21 mouse cellular contexts compared by ENCODE assay signal in genomic region chr10:39379721-39380370, GRCm38 (mm10). TPM values are rescaled to one million over a fixed set of nuclear protein-coding genes. Genes with fewer than 3 reads are reported as not detected.
DNase-seq lines count a peak whose midpoint lies in the region; ATAC-seq and TF ChIP-seq lines count a peak whose summit lies in the region.
"Had no signal": no experiment of that assay in that cellular context is flagged by ENCODE, and none has a peak within 500 bp of the region (broad histone marks: within the 10 kb centered on the region; RNA-seq: fewer than 3 reads in every experiment).

No protein-coding gene starts in this region.

- no peak overlapping the region for H3K4me3 ChIP-seq in forebrain, embryonic 14.5 days (ENCODE audit: low read depth, low read length)
- no peak overlapping the region for H3K4me3 ChIP-seq in forebrain, embryonic 11.5 days (ENCODE audit: low read depth, low read length)
- H3K4me3 ChIP-seq in limb, embryonic 14.5 days (replicated peaks; ENCODE audit: low read length): no peak overlapping the region
- no peak overlapping the region for H3K4me3 ChIP-seq in limb, embryonic 10.5 days
- no peak overlapping the region for H3K4me3 ChIP-seq in liver, embryonic 11.5 days (ENCODE audit: low read depth, low read length)
- H3K4me3 ChIP-seq in midbrain, embryonic 13.5 days (replicated peaks): no peak overlapping the region
- H3K4me3 ChIP-seq: heart, embryonic 12.5 days; neural tube, embryonic 12.5 days had no signal

- no peak overlapping the region for H3K4me2 ChIP-seq in forebrain, embryonic 14.5 days (ENCODE audit: low read length)
- no peak overlapping the region for H3K4me2 ChIP-seq in forebrain, embryonic 11.5 days (ENCODE audit: low read depth, low read length, severe bottlenecking)
- H3K4me2 ChIP-seq in limb, embryonic 14.5 days (replicated peaks; ENCODE audit: low read depth, low read length, severe bottlenecking): no peak overlapping the region
- H3K4me2 ChIP-seq in liver, embryonic 11.5 days: no peak overlapping the region
- H3K4me2 ChIP-seq in midbrain, embryonic 13.5 days (replicated peaks): no peak overlapping the region
- H3K4me2 ChIP-seq: heart, embryonic 12.5 days; neural tube, embryonic 12.5 days had no signal

- no peaks in the 10 kb centered on the region for H3K36me3 ChIP-seq in forebrain, embryonic 14.5 days (ENCODE audit: control insufficient read depth, insufficient read depth, low read length)
- H3K36me3 ChIP-seq in forebrain, embryonic 11.5 days (ENCODE audit: control insufficient read depth, insufficient read depth, low read length): no peaks in the 10 kb centered on the region
- H3K36me3 ChIP-seq in limb, embryonic 14.5 days (ENCODE audit: control insufficient read depth, insufficient read depth, low read length): no peaks in the 10 kb centered on the region
- no peaks in the 10 kb centered on the region for H3K36me3 ChIP-seq in limb, embryonic 10.5 days
- no peaks in the 10 kb centered on the region for H3K36me3 ChIP-seq in liver, embryonic 11.5 days (ENCODE audit: control insufficient read depth, insufficient read depth, low read length)
- peaks cover 4% of the 10 kb centered on the region; the same call in 1 of the 2 replicates for H3K36me3 ChIP-seq in midbrain, embryonic 13.5 days
- H3K36me3 ChIP-seq: heart, embryonic 12.5 days had no signal

- no peak overlapping the region for H3K27ac ChIP-seq in forebrain, embryonic 14.5 days (ENCODE audit: low read depth, low read length)
- no peak overlapping the region for H3K27ac ChIP-seq in forebrain, embryonic 11.5 days (ENCODE audit: low read depth, low read length)
- no peak overlapping the region for H3K27ac ChIP-seq in limb, embryonic 14.5 days (replicated peaks; ENCODE audit: low read depth, low read length)
- no peak overlapping the region for H3K27ac ChIP-seq in limb, embryonic 10.5 days
- no peak overlapping the region for H3K27ac ChIP-seq in liver, embryonic 11.5 days (ENCODE audit: low read depth, low read length)
- H3K27ac ChIP-seq in midbrain, embryonic 13.5 days: no peak overlapping the region
- H3K27ac ChIP-seq: neural tube, embryonic 12.5 days had no signal

- TF ChIP-seq POLR2A in limb, embryonic 14.5 days (IDR thresholded peaks at IDR 0.05; ENCODE audit: borderline replicate concordance, extremely low read depth, insufficient read depth, insufficient read length): no peak

- peak; percentile 27 for DNase-seq in forebrain, embryonic 14.5 days (ENCODE audit: low spot score)
- no peak for DNase-seq in forebrain, embryonic 11.5 days (ENCODE audit: low spot score)
- DNase-seq in limb, embryonic 14.5 days (ENCODE audit: low spot score): no peak
- no peak for DNase-seq in limb, embryonic 10.5 days (ENCODE audit: low spot score)
- DNase-seq in liver, embryonic 11.5 days (ENCODE audit: low spot score): no peak
- no peak for DNase-seq in right cerebral cortex, postnatal 10 days (ENCODE audit: low spot score in 2 of 2)
- DNase-seq in thymus, postnatal 10 days (ENCODE audit: low spot score in 2 of 2): no peak
- DNase-seq: adrenal gland, postnatal 10 days; B cell, adult 2 months; cerebellum, adult 8-10 months; gastrocnemius, postnatal 25 days; kidney, adult 8-10 months; kidney, postnatal 36 days; lung, adult 2 months; lung, postnatal 4 days; right cerebral cortex, postnatal 25 days; thymus, postnatal 25 days had no signal

- no peak overlapping the region for H3K9ac ChIP-seq in forebrain, embryonic 14.5 days (ENCODE audit: low read length)
- H3K9ac ChIP-seq in forebrain, embryonic 11.5 days (ENCODE audit: low read length): no peak overlapping the region
- no peak overlapping the region for H3K9ac ChIP-seq in limb, embryonic 14.5 days (ENCODE audit: low read depth, low read length, severe bottlenecking)
- no peak overlapping the region for H3K9ac ChIP-seq in liver, embryonic 11.5 days (ENCODE audit: low read depth, low read length)
- no peak overlapping the region for H3K9ac ChIP-seq in midbrain, embryonic 13.5 days (replicated peaks)
- H3K9ac ChIP-seq: heart, embryonic 12.5 days; neural tube, embryonic 12.5 days had no signal

- H3K4me1 ChIP-seq in forebrain, embryonic 14.5 days (ENCODE audit: control insufficient read depth, insufficient read depth, low read length): peaks cover 13% of the 10 kb centered on the region
- H3K4me1 ChIP-seq in forebrain, embryonic 11.5 days (replicated peaks; ENCODE audit: control insufficient read depth, insufficient read depth, low read length): peaks cover 2% of the 10 kb centered on the region; the same call in 1 of the 2 replicates
- H3K4me1 ChIP-seq in limb, embryonic 14.5 days (ENCODE audit: control insufficient read depth, insufficient read depth, low read length): peaks cover 5% of the 10 kb centered on the region; the same call in 1 of the 2 replicates
- H3K4me1 ChIP-seq in limb, embryonic 10.5 days: peaks cover 35% of the 10 kb centered on the region
- peaks cover 30% of the 10 kb centered on the region for H3K4me1 ChIP-seq in liver, embryonic 11.5 days (replicated peaks; ENCODE audit: control insufficient read depth, insufficient read depth, low read length)
- peaks cover 80% of the 10 kb centered on the region for H3K4me1 ChIP-seq in midbrain, embryonic 13.5 days (replicated peaks)

- 38% methylated on average over 5 of the region's 5 CpGs for WGBS in forebrain, embryonic 14.5 days
- WGBS in forebrain, embryonic 11.5 days: 52% methylated on average over 5 of the region's 5 CpGs
- 60% methylated on average over 5 of the region's 5 CpGs for WGBS in limb, embryonic 14.5 days
- 69% methylated on average over 5 of the region's 5 CpGs for WGBS in limb, embryonic 10.5 days
- WGBS in liver, embryonic 11.5 days: 71% methylated on average over 5 of the region's 5 CpGs
- WGBS in midbrain, embryonic 13.5 days: 37% methylated on average over 5 of the region's 5 CpGs

- 0 out of 2 replicates have a peak, but pooled peaks have one; percentile 41 for ATAC-seq in forebrain, embryonic 14.5 days
- no peak for ATAC-seq in forebrain, embryonic 11.5 days (replicated peaks; ENCODE audit: low FRiP score)
- peak; percentile 57; the same call in 1 of the 2 replicates for ATAC-seq in limb, embryonic 14.5 days (ENCODE audit: low FRiP score, low read depth)
- ATAC-seq in liver, embryonic 11.5 days (replicated peaks; ENCODE audit: low FRiP score): peak; percentile 38
- ATAC-seq in midbrain, embryonic 13.5 days: peak; percentile 57; the same call in 1 of the 2 replicates
- ATAC-seq: inflammation-experienced regulatory T-cells, adult 6 months had no signal

- H3K9me3 ChIP-seq in forebrain, embryonic 14.5 days (replicated peaks; ENCODE audit: control insufficient read depth, low read length): no peaks in the 10 kb centered on the region
- no peaks in the 10 kb centered on the region for H3K9me3 ChIP-seq in forebrain, embryonic 11.5 days (ENCODE audit: control insufficient read depth, low read length)
- H3K9me3 ChIP-seq in limb, embryonic 14.5 days (ENCODE audit: control insufficient read depth, low read length): no peaks in the 10 kb centered on the region
- no peaks in the 10 kb centered on the region for H3K9me3 ChIP-seq in limb, embryonic 10.5 days (replicated peaks)
- no peaks in the 10 kb centered on the region for H3K9me3 ChIP-seq in liver, embryonic 11.5 days (ENCODE audit: control insufficient read depth, low read length)
- H3K9me3 ChIP-seq in midbrain, embryonic 13.5 days: no peaks in the 10 kb centered on the region
- H3K9me3 ChIP-seq: heart, embryonic 12.5 days; neural tube, embryonic 12.5 days had no signal

- no peaks in the 10 kb centered on the region for H3K27me3 ChIP-seq in forebrain, embryonic 14.5 days (replicated peaks; ENCODE audit: control insufficient read depth, insufficient read depth, low read length)
- no peaks in the 10 kb centered on the region for H3K27me3 ChIP-seq in forebrain, embryonic 11.5 days (ENCODE audit: control insufficient read depth, insufficient read depth, low read length)
- H3K27me3 ChIP-seq in limb, embryonic 14.5 days (ENCODE audit: control insufficient read depth, insufficient read depth, low read length): no peaks in the 10 kb centered on the region
- H3K27me3 ChIP-seq in limb, embryonic 10.5 days (ENCODE audit: low read depth, poor library complexity, severe bottlenecking): no peaks in the 10 kb centered on the region
- H3K27me3 ChIP-seq in liver, embryonic 11.5 days (replicated peaks; ENCODE audit: control insufficient read depth, insufficient read depth, low read length): no peaks in the 10 kb centered on the region
- H3K27me3 ChIP-seq in midbrain, embryonic 13.5 days: no peaks in the 10 kb centered on the region
- H3K27me3 ChIP-seq: heart, embryonic 12.5 days; neural tube, embryonic 12.5 days had no signal

RNA-seq across cellular contexts. Expression of gene Fyn, which starts 11.2 kb away (rescaled TPM):
- polyA plus RNA-seq in forebrain, embryonic 14.5 days (2014; fragmentation: Nextera tagmentation; extraction: Ambion mirVana): 79.1 and 85.0 TPM in 2 replicates
- 42.7 and 44.6 TPM in 2 replicates for polyA plus RNA-seq in forebrain, embryonic 11.5 days (2014; fragmentation: Nextera tagmentation; extraction: Ambion mirVana)
- polyA plus RNA-seq in limb, embryonic 14.5 days (2012; rRNA removed): 53.5 and 58.4 TPM in 2 replicates
- 51.5 and 53.4 TPM in 2 replicates for polyA plus RNA-seq in limb, embryonic 14.5 days (2014; fragmentation: Nextera tagmentation; extraction: Ambion mirVana)
- 13.1 and 16.0 TPM in 2 replicates for polyA plus RNA-seq in limb, embryonic 10.5 days (2016; fragmentation: Nextera tagmentation; extraction: Ambion mirVana)
- polyA plus RNA-seq in liver, embryonic 11.5 days (2014; fragmentation: Nextera tagmentation; extraction: Ambion mirVana): 19.3 and 20.4 TPM in 2 replicates
- polyA plus RNA-seq in midbrain, embryonic 13.5 days (2015; fragmentation: Nextera tagmentation; extraction: Ambion mirVana): 62.4 and 64.8 TPM in 2 replicates
